Mouse (Mus musculus) heart, adult 2 months (tissue): ENCODE measurements around the gene Lats2.

Experiments
- CTCF ChIP-seq: fragments of 200-600 bp; IDR thresholded peaks from 2 replicates; pipeline ENCODE4 v1.8.1; 2022; ENCODE audit warnings: antibody characterized with exemption, mild to moderate bottlenecking, moderate library complexity
- EP300 ChIP-seq: fragments of 200-500 bp; IDR thresholded peaks from 2 replicates; pipeline ENCODE4 v1.6.1; 2011; ENCODE audit warnings: low read depth, low read length, control low read depth; ENCODE audit not compliant: insufficient read depth
- POLR2A ChIP-seq: fragments of 200-500 bp; IDR thresholded peaks from 2 replicates; pipeline ENCODE4 v1.6.1; 2011; ENCODE audit warnings: mild to moderate bottlenecking, low read depth, low read length, control low read depth; ENCODE audit not compliant: insufficient read depth

DNA sequence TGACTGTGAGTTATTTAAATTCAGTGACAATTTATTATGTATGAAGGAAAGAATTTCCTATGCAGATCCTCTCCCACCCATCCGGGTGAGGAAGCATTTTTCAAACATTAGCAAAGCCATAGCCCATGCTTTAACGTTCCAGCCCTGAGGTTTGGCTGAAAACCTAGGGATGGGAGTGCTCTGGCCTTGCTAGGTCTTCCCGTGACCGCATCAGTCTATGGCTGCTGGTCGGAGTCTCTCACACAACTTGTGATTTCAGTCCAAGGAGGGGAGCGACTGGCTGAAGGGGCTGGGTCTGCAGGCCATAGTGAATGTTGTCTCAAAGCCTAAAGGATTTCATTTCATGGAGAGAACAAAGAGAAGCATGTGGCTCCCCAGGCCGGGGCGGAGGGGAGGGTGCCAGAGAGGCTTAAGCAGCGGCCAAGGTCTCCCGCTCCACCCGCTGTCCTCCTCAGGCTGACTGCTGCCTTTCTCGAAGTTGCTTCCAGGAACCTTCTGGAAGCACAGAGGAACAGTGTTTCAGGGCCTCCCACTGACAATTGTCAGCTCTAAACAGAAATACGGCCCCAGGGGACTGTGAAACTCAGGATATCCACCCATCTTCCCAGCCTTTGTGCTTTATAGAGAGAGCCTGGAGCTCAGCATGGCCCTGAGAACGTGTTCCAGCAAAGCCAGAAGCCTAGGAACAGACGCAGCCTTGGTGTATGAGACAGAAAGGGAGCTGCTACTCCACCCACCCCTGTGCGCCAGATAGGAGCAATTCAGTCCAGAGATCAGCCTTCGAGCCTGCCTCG lies 50.9 kb downstream of the Lats2 start:
- TF ChIP-seq POLR2A: peak; percentile 29; the same call in 1 of the 2 replicates
- 0 out of 2 replicates have a peak, but pooled peaks have one; percentile 25 for TF ChIP-seq EP300
- no peak for TF ChIP-seq CTCF
